Mouse (Mus musculus) left cerebral cortex, adult 11 months (tissue): ENCODE measurements around the gene Gnmt.

Experiments
- DNase-seq: peaks from one replicate; pipeline ENCODE4 v3.0.0; 2022; ENCODE audit warnings: low spot score

Gnmt gene

GRCm38 (mm10) chr17:46741305-46741704 lies 12.3 kb upstream of the Gnmt start:
- no peak for DNase-seq

DNA sequence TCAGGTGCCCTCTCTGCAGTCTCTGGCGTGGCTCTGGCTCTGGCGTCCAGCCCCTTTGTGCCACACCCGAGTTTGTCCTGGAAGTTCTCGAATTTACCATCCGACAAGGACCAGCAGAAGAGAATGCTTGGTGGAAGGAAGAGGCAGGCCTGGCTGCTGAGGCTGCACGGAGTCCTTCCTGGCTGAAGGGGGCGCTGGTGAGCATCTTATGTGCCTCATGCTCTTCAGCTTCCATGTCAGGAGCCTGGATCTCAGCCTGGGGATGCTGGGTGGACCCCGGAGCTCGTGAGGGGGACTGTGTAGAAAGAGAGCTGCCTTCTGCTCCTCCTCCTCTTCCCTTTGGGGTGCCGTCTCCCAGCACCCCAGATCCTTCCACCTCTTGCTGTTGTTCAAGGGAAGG lies 7.2 kb upstream of the Gnmt start:
- DNase-seq, result no peak

DNA sequence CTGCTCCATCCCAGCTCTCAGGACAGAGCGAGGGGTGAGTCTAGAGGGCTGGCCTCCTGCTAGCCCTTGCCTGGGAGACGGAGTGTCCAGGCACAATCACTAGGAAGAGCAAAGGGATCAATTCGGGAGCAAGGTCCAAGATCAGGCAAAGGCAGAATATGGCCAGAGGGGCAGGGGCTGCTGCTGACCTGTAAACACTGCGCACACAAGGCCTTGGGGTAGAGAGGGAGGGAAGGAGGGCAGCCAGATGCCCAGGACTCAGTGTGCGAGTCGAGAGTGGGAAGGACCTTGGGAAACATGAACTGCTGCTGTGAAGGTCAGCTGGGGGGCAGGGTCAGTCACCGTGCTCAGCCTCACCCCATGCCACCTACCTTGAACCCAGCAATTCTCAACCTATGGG lies 6.3 kb upstream of the Gnmt start:
- DNase-seq, result no peak

DNA sequence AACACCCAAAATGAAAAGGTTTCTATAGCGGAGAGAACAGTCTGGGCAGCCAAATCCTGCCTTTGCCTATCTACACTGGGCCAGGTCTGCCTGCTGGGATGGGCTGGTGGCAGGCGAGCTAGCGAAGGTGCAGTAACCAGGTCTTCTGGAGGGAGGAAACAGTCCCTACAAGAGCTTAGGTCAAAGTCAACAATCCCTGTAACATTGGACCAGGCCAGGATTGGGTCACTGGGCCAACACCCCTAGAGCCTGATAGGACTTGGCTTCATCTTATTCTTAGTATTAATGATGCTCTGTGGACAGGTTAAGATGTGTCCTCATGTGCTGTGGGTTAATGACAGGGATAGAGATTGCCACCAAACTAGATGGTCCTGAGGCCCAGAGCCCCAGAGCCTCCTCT lies 5.1 kb upstream of the Gnmt start:
- DNase-seq, result no peak

DNA sequence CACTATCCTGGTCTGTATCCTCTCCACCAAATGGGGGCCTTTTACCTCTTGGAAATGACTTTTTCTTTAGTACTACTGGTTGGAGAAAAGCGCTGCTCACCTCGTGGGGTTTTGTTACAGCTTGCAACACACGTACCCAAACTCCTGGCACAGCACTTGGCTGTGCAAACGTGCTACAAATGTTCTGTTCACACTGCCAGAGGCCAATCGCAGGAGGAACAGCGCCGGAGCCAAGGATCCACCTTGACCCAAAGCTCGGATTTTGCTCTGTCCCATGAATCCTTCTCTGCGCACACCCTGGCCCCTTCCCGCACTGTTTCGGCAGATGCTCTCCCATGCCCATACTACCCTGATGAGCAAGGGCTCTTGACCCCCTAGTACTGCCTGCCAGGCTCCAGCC lies 472 bp downstream of the Gnmt start:
- DNase-seq, result no peak

DNA sequence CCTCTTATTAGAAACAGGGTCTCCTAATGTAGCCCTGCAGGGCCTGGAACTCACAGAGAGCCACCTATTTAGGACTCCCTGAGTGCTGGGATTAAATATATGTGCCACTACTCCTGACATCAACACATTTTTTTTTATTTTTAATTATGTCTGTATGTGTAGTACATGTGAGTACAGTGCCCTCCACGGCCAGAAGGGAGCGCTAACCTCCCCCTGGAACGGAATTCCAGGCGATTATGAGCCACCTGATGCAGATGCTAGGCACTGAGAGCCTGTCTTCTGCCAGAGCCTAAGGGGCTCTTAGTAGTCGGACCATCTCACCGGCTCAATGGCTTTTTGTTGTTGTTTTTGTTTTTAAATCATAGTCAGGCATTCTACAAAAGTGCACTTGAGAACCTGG lies 947 bp downstream of the Gnmt start:
- DNase-seq, result no peak

GRCm38 (mm10) chr17:46727271-46727670 lies 1.7 kb downstream of the Gnmt start:
- no peak for DNase-seq

DNA sequence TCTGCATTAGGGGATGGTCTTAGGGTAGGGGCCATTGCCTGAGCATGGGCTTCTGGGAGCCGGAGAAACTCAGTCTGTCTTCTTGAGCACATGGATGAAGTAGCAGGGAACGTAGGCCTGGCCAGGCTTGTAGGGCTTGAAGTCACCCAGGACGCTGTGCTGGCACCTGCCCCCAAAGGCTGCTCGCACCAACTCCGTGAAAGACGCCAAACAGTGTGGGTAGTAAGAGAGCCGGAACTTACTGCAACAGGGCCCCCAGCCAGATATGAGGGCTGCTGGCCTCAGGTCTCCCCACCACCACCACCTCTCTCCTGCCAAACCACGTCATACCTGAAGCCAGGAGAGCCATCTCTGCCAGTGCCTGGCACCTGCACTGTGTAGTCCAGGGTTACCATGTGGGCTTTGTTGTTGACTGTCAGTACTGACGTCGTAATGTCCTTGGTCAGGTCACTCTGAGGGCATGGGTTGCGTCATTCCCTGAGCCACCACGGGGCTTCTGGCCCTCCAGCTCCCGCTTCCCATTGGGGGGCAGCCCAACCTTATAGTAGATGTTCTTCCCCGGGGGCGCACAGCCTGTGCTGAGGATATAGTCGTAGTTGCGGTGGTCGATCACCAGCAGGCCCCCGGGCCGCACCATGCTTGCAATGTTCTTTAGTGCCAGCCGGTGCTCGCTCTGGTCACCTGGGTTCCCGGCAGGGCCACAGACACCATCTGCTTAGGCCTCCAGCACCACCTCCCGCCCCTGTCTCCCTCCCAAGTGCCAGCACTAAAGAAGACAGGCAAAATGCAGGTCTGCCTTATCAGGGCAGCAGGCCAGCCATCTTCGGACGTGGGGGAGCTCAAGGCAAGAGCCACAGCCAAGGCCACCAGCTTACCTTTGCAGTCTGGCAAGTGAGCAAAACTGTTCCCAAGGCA lies 3.0 kb downstream of the Gnmt start:
- no peak for DNase-seq

- DNase-seq, result no peak
Observed at GRCm38 (mm10) chr17:46725273-46725672, 3.7 kb downstream of the Gnmt start.

- no peak for DNase-seq
Observed at GRCm38 (mm10) chr17:46724477-46725084, 4.4 kb downstream of the Gnmt start.

DNA sequence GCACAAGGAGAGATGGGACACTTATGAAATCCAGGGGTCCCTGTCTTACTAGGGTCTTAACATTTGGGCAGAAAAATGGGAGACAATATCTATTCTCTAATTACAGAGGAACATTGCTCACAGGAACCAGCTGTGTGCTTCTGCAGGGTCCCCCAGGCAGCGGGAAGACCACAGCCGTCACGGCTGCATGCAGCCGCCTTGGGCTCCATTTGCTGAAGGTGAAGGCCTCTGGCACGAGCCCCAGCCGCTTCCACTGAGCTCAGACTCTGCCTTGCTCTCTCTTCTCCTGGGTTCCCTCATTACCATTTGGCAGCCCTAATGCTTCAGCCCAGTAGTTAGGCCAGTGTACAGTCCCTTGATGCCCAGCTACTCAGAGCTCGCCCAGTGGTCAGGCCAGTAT lies 7.9 kb downstream of the Gnmt start:
- DNase-seq, result no peak

GRCm38 (mm10) chr17:46714756-46715481 lies 14.0 kb downstream of the Gnmt start:
- no peak for DNase-seq

DNA sequence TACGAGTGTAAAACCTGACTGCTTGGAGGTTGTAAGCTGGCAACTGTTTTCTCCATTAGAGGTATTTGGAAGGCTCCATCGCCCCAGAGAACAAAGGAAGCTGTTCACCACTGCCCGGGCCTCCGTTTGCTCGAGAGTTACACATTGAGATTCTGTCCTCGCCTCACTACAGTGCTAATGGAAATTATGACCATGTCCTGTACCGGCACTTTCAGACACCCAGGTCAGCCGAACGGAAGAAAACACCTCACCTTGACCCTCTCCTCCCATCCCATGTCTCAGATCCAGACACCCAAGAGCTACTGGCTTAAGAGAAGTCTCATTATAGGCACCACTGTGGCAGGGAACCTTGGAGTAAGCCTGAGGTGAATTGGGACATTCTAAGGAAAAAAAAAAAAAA lies 15.1 kb downstream of the Gnmt start:
- DNase-seq, result no peak

- DNase-seq, result no peak
Observed at GRCm38 (mm10) chr17:46712442-46712841, 16.5 kb downstream of the Gnmt start.

- no peak for DNase-seq
Observed at GRCm38 (mm10) chr17:46711612-46712271, 17.2 kb downstream of the Gnmt start.

DNA sequence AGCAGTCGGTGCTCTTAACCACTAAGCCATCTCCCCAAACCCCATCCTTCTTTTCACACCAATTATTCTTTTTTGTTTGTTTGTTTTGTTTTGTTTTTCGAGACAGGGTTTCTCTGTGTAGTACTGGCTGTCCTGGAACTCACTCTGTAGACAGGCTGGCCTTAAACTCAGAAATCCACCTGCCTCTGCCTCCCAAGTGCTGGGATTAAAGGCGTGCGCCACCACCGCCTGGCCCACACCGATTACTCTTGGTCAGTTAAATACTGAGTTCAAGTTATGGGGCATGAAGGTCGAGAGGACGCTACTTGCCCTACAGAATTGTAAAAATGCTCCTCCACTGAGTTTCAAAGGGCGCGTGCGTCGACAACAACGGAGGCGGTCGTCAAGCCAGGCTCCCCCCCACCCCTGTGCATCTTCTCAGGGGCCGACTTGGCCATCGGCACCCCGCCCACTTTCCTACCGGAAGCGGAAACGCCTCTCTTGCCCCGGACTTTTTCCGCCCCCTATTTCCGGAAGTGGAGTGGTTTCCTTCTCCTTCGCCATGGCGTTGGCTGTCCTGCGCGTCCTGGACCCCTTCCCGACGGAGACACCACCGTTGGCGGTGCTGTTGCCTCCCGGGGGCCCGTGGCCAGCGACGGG lies 17.9 kb downstream of the Gnmt start, which contains the start of gene Pex6:
Pex6 (plus strand) TSS at position 505 of the 639 bp plus-strand sequence.
- peak; percentile 86 for DNase-seq

DNA sequence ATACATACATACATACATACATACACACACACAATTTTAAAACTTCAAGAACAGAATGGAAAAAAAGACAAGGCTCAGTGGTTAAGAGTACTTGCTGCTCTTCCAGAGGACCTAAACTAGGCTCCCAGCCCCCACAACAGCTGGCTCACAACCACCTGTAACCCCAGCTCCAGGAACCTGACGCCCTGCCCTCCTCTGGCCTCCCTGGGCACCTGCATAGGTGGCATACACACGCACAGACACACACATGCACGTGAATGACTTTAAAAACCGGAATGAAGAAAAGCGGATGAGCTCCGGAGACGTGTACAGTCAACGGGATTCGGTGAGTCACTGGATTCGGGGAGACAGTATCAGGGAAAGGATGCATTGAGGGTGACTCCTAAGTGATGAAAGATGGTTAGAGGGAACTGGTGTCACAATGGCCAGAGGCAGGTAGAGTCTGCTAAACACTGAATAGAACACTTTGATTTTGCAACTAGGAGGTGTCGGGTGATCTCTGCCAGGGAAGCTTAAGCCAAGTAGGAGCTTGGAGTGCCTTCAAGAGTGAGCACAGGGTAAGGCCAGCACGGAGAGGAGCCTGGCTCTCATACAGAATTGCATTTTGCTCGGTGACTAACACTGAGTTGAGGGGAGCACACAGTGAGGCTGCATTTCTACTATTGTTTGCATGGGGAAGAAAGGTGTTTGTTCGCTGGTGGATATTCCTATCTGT lies 22.4 kb downstream of the Gnmt start:
- no peak for DNase-seq

DNA sequence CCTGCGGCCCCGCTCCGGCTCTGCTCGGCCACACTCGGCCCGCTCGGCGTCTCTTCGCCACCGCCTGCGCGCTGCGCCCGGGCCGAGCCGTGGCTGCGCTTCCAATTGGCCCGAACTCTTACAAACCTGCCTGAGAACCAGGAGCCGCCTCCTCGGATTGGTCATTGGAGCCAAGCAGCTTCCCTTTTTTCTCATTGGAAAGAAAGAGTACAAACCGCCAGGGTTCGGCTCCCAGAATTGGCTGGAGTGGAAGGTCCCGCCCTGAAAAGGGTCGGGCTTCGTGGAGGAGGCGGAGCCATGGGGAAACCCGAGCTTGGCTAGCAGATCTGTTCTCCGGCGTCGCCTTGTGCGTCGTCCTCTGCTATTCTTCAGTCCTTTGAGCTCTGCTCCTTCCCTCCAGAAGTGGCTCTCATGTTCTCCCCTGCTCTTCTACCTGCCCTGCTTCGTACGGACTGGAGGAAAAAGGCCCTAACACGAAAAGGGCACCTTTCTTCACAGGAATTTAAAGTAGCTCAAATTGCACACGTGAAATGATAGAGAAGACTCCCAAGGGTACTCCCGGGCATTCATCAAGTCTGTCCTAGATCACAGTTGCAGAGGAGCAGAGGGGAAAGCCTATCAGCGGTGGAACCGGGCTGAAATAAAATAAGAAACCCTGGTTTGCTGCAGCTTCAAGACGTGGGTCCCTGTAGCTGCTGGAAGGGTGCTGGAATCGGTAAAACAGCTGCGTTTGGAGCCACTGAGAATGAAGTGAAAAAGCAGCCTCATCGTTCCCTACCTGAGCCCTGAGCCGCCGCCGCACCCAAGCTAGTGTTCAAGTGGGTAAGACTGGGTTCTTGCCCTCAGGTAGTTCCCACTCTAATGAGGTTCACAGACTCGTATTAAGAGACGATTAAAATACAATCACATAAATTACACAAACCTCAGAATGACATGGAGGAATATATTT lies 23.8 kb downstream of the Gnmt start, which contains the start of gene Ppp2r5d:
Ppp2r5d (minus strand) TSS at position 225 of the 949 bp plus-strand sequence.
- DNase-seq, result peak; percentile 94

DNA sequence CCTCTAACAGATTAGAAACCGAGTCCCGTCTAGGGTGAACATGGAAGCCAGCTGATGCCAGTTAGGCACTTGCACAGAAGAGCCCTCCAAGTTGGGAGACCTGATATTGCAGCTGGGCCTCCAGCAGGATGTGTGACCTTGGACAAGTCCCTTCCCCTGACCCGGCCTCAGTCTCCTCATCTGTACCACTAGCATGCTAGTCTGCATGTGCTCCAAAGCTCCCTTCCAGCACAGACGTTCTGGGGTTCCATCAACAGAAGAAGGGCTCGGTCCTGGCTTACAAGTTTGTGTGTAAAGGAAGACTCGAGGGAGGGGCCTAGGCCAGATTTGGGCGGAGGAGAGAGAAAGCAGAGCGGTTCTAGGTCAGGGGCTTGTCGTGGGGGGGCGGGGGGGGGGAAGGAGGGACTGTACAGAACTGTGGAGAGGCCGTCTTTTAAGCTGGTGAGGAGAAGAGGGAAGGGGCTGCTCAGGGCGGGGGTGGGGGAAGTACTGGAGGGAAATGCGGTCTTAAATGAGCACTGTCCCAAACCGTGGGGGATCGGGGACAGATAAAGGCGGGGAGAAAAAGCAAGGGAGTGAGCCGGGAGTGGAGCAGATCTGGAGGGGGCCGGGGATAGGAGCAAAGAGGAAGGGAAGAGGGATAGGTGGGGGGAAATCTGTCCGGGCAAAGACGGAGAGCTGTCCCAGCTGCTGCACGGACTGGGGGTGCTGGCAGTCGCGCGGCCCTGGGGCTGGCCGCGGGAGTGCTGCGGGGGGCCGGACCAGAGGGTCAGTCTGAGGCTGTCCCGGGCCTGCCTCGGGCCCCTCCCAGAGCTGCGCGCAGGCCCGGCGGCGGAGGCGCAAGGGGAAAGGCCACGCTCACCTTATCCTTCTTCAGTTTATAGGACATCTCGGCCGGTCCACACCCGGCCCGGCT lies 24.7 kb downstream of the Gnmt start:
- DNase-seq, result no peak
